Mouse (Mus musculus): ENCODE measurements at regions not wholly inside any gene's neighbourhood (a gene's known extent, or its start where the extent isn't known, plus 50 kb on each side); places are given as distances from the start of the nearest gene placed in this dataset.

- Histone ChIP-seq H3K27ac (no peak overlapping the region), H3K79me2 (ENCODE audit: inconsistent target) (no peaks in the 10 kb centered on the region), H3K4me3 (ENCODE audit: inconsistent target) (no peak overlapping the region), H3K36me3 (ENCODE audit: inconsistent target) (no peaks in the 10 kb centered on the region)
- 74% methylated on average over 18 of the region's 18 CpGs for WGBS (ENCODE audit: missing documents)
Observed at GRCm38 (mm10) chr2:45184704-45185620, 67.8 kb upstream of the Zeb2 start.

GRCm38 (mm10) chr2:45184149-45184548 lies 67.0 kb upstream of the Zeb2 start:
- Histone ChIP-seq H3K4me3 (ENCODE audit: inconsistent target) (no peak overlapping the region), H3K27ac (no peak overlapping the region), H3K36me3 (ENCODE audit: inconsistent target) (no peaks in the 10 kb centered on the region), H3K79me2 (ENCODE audit: inconsistent target) (no peaks in the 10 kb centered on the region)
- 99% methylated on average over 6 of the region's 6 CpGs for WGBS (ENCODE audit: missing documents)

- Histone ChIP-seq H3K36me3 (ENCODE audit: inconsistent target) (no peaks in the 10 kb centered on the region), H3K79me2 (ENCODE audit: inconsistent target) (no peaks in the 10 kb centered on the region), H3K27ac (no peak overlapping the region), H3K4me3 (ENCODE audit: inconsistent target) (no peak overlapping the region)
- 91% methylated on average over 1 of the region's 1 CpGs for WGBS (ENCODE audit: missing documents)
Observed at GRCm38 (mm10) chr2:45182876-45183275, 65.7 kb upstream of the Zeb2 start.

- no peaks in the 10 kb centered on the region for H3K79me2 ChIP-seq (ENCODE audit: inconsistent target)
- WGBS (ENCODE audit: missing documents): 81% methylated on average over 7 of the region's 7 CpGs
- H3K36me3 ChIP-seq (ENCODE audit: inconsistent target): no peaks in the 10 kb centered on the region
- no peak overlapping the region for H3K4me3 ChIP-seq (ENCODE audit: inconsistent target)
- H3K27ac ChIP-seq: no peak overlapping the region
Observed at GRCm38 (mm10) chr2:45181552-45181951, 64.4 kb upstream of the Zeb2 start.

GRCm38 (mm10) chr2:45178849-45179453 lies 61.8 kb upstream of the Zeb2 start:
- WGBS (ENCODE audit: missing documents): 100% methylated on average over 1 of the region's 1 CpGs
- H3K36me3 ChIP-seq (ENCODE audit: inconsistent target): no peaks in the 10 kb centered on the region
- H3K79me2 ChIP-seq (ENCODE audit: inconsistent target): no peaks in the 10 kb centered on the region
- H3K27ac ChIP-seq: no peak overlapping the region
- no peak overlapping the region for H3K4me3 ChIP-seq (ENCODE audit: inconsistent target)

- no peak overlapping the region for H3K4me3 ChIP-seq (ENCODE audit: inconsistent target)
- no peak overlapping the region for H3K27ac ChIP-seq
- H3K36me3 ChIP-seq (ENCODE audit: inconsistent target): no peaks in the 10 kb centered on the region
- WGBS (ENCODE audit: missing documents): 95% methylated on average over 8 of the region's 8 CpGs
- H3K79me2 ChIP-seq (ENCODE audit: inconsistent target): no peaks in the 10 kb centered on the region
Observed at GRCm38 (mm10) chr2:45172382-45172781, 55.2 kb upstream of the Zeb2 start.

- 67% methylated on average over 12 of the region's 12 CpGs for WGBS (ENCODE audit: missing documents)
- Histone ChIP-seq H3K79me2 (ENCODE audit: inconsistent target) (no peaks in the 10 kb centered on the region), H3K36me3 (ENCODE audit: inconsistent target) (no peaks in the 10 kb centered on the region), H3K4me3 (ENCODE audit: inconsistent target) (no peak overlapping the region), H3K27ac (no peak overlapping the region)
Observed at GRCm38 (mm10) chr2:45171520-45172173, 54.5 kb upstream of the Zeb2 start.

GRCm38 (mm10) chr2:45170272-45170671 lies 53.1 kb upstream of the Zeb2 start:
- H3K27ac ChIP-seq: no peak overlapping the region
- H3K79me2 ChIP-seq (ENCODE audit: inconsistent target): no peaks in the 10 kb centered on the region
- no peak overlapping the region for H3K4me3 ChIP-seq (ENCODE audit: inconsistent target)
- H3K36me3 ChIP-seq (ENCODE audit: inconsistent target): no peaks in the 10 kb centered on the region
- 76% methylated on average over 3 of the region's 3 CpGs for WGBS (ENCODE audit: missing documents)

GRCm38 (mm10) chr2:45169429-45170070 lies 52.4 kb upstream of the Zeb2 start:
- no peaks in the 10 kb centered on the region for H3K36me3 ChIP-seq (ENCODE audit: inconsistent target)
- no peak overlapping the region for H3K4me3 ChIP-seq (ENCODE audit: inconsistent target)
- no peaks in the 10 kb centered on the region for H3K79me2 ChIP-seq (ENCODE audit: inconsistent target)
- no peak overlapping the region for H3K27ac ChIP-seq
- WGBS (ENCODE audit: missing documents): 80% methylated on average over 9 of the region's 9 CpGs

- Histone ChIP-seq H3K4me3 (ENCODE audit: inconsistent target) (no peak overlapping the region), H3K36me3 (ENCODE audit: inconsistent target) (no peaks in the 10 kb centered on the region), H3K27ac (no peak overlapping the region), H3K79me2 (ENCODE audit: inconsistent target) (no peaks in the 10 kb centered on the region)
- WGBS (ENCODE audit: missing documents): 96% methylated on average over 3 of the region's 3 CpGs
Observed at GRCm38 (mm10) chr2:45168606-45169005, 51.4 kb upstream of the Zeb2 start.

Measured in macrophage (primary cell).